Mouse (Mus musculus) layer of hippocampus, postnatal 36 days (tissue): ENCODE results near the gene Usf2. TPM values are rescaled to one million over a fixed set of nuclear protein-coding genes. Genes with fewer than 3 reads are reported as not detected.
A peak's percentile ranks its signal among the peaks of the same experiment; 100 is the strongest.

ENCODE experiments used
- DNase-seq, 2 experiments: peaks; one replicate each; pipeline ENCODE4 v3.0.0; 2022
- total RNA-seq, 2 experiments: library from RNA; stranded (reverse); gene quantifications; 2 replicates each; pipeline ENCODE4 v1.2.3; 2021

Gene Usf2
- total RNA-seq, 2 experiments from 2014 or later, result 116 to 126 TPM

GRCm38 (mm10) chr7:30916713-30917112 is 39.9 kb downstream of the Usf2 start:
- no peak for DNase-seq

- DNase-seq, result peak; percentile 32
Measured at GRCm38 (mm10) chr7:30914732-30915131, 41.9 kb downstream of the Usf2 start, which contains the start of gene Mag. Mag (minus strand) TSS chr7:30914873.

GRCm38 (mm10) chr7:30909773-30910172 is 46.8 kb downstream of the Usf2 start:
- DNase-seq, result no peak

- no peak for DNase-seq
Measured at GRCm38 (mm10) chr7:30908992-30909431, 47.6 kb downstream of the Usf2 start.

GRCm38 (mm10) chr7:30908277-30908991 is 48.2 kb downstream of the Usf2 start:
- no peak for DNase-seq

GRCm38 (mm10) chr7:30904042-30904441 is 52.6 kb downstream of the Usf2 start:
- DNase-seq, result no peak

Other genes with a start within 250 kb of the Usf2 start
- gene Atp4a, start 244.6 kb downstream of the Usf2 start, total RNA-seq, result under 1 TPM; 0.35 to 0.70 TPM
- 100 to 1,000 TPM; 107 to 118 TPM for gene Tmem147, start 227.3 kb downstream of the Usf2 start, total RNA-seq
- not detected for gene Gapdhs, start 213.1 kb downstream of the Usf2 start, total RNA-seq
- gene Sbsn, start 205.3 kb downstream of the Usf2 start, total RNA-seq, result 1 to 10 TPM; 6.4 to 9.7 TPM
- gene Dmkn, start 193.0 kb downstream of the Usf2 start, total RNA-seq, result under 1 TPM in 1 of 2 experiments, not detected in 1; 0.91 TPM
- not detected for gene Krtdap, start 168.9 kb downstream of the Usf2 start, total RNA-seq
- gene Ffar2, start 133.0 kb downstream of the Usf2 start, total RNA-seq, result not detected
- gene Ffar3, start 100.6 kb downstream of the Usf2 start, total RNA-seq, result not detected
- not detected for gene Ffar1, start 95.2 kb downstream of the Usf2 start, total RNA-seq
- not detected for gene Cd22, start 76.5 kb downstream of the Usf2 start, total RNA-seq
- 100 to 1,000 TPM; 196 to 197 TPM for gene Mag, start 41.9 kb downstream of the Usf2 start, total RNA-seq
- not detected for gene Hamp2, start 32.1 kb downstream of the Usf2 start, total RNA-seq
- not detected for gene Hamp, start 12.8 kb downstream of the Usf2 start, total RNA-seq
- gene Lsr, start 16.7 kb upstream of the Usf2 start, total RNA-seq, result 1 to 10 TPM; 7.5 to 7.7 TPM
- gene Fam187b, start 17.0 kb upstream of the Usf2 start, total RNA-seq, result under 1 TPM; 0.17 to 0.43 TPM
- 10 to 100 TPM; 23.3 to 26.5 TPM for gene Fxyd5, start 85.7 kb upstream of the Usf2 start, total RNA-seq
- gene Fxyd7, start 94.7 kb upstream of the Usf2 start, total RNA-seq, result 100 to 1,000 TPM; 111 to 125 TPM
- 100 to 1,000 TPM in 1 of 2 experiments, 10 to 100 TPM in 1; 85.4 to 102 TPM for gene Fxyd1, start 100.4 kb upstream of the Usf2 start, total RNA-seq
- gene Lgi4, start 102.5 kb upstream of the Usf2 start, total RNA-seq, result 10 to 100 TPM; 32.5 to 36.7 TPM
- not detected for gene Fxyd3, start 119.9 kb upstream of the Usf2 start, total RNA-seq
- gene Hpn, start 158.5 kb upstream of the Usf2 start, total RNA-seq, result 1 to 10 TPM; 4.6 to 6.8 TPM
- 100 to 1,000 TPM; 548 to 620 TPM for gene Scn1b, start 170.2 kb upstream of the Usf2 start, total RNA-seq
- 100 to 1,000 TPM; 111 to 118 TPM for gene Gramd1a, start 199.1 kb upstream of the Usf2 start, total RNA-seq